Mouse (Mus musculus): ENCODE measurements around the gene Stim2. TPM values are rescaled to one million over a fixed set of nuclear protein-coding genes. Genes with fewer than 3 reads are reported as not detected.

Gene Stim2
- total and polyA plus RNA-seq, 3 experiments = 8.2 to 17.2 (median 16.5) TPM

GRCm38 (mm10) chr5:54034680-54035079, 36.4 kb downstream of the Stim2 start:
- peaks cover 6% of the 10 kb centered on the region for H3K4me1 ChIP-seq (ENCODE audit: control insufficient read depth, insufficient read depth, low read length)
- WGBS = 50% methylated on average over 1 of the region's 1 CpGs
- no peak for TF ChIP-seq CTCF (IDR thresholded peaks at IDR 0.05)
- intact Hi-C loops (cut with DNase I) = no loop called here
- no peak for DNase-seq
- H3K27me3 ChIP-seq (ENCODE audit: control insufficient read depth, insufficient read depth, low read length) = no peaks in the 10 kb centered on the region
- peaks cover 6% of the 10 kb centered on the region for H3K36me3 ChIP-seq (ENCODE audit: control insufficient read depth, insufficient read depth, low read length)
- peaks cover 3% of the 10 kb centered on the region; the same call in 1 of the 2 replicates for H3K79me2 ChIP-seq (replicated peaks; ENCODE audit: control insufficient read depth, insufficient read depth, low read length)
- H3K9ac ChIP-seq (ENCODE audit: low read depth, low read length) = no peak overlapping the region
- H3K27ac ChIP-seq = no peak overlapping the region
- H3K4me3 ChIP-seq = no peak overlapping the region

- intact Hi-C loops (cut with DNase I) = no loop called here
- WGBS = 57% methylated on average over 4 of the region's 4 CpGs
- TF ChIP-seq EP300 (IDR thresholded peaks at IDR 0.05; ENCODE audit: insufficient read depth, low read depth, low read length) (no peak), CTCF (IDR thresholded peaks at IDR 0.05) (no peak), POLR2A (IDR thresholded peaks at IDR 0.05; ENCODE audit: insufficient read depth, low read depth, low read length) (no peak)
Measured at GRCm38 (mm10) chr5:54038615-54039014, 40.3 kb downstream of the Stim2 start.

DNA sequence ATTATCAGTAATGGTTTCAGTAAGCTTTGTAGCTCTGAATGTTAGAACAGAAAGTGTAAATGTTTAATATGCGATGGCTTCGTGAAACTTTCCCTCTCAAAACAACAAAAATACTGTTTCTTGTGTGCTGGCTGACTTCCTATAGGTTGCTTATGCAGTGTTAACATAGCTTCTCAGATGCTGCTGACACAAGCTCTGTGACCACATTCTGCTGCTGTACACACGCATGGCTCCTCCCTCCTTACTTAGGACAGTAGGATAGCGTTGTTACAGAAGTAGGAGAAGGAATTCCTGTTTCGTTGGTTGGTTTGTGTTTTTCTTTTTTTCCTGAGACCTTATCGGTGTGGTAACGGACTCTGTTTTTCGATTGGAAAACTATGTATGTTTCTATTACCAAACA, 42.2 kb downstream of the Stim2 start:
- intact Hi-C loops (cut with DNase I) = no loop called here
- WGBS = 58% methylated on average over 8 of the region's 8 CpGs
- Histone ChIP-seq H3K27me3 (ENCODE audit: control insufficient read depth, insufficient read depth, low read length) (no peaks in the 10 kb centered on the region), H3K79me2 (replicated peaks; ENCODE audit: control insufficient read depth, insufficient read depth, low read length) (peaks cover 5% of the 10 kb centered on the region), H3K4me3 (no peak overlapping the region), H3K27ac (no peak overlapping the region), H3K9ac (ENCODE audit: low read depth, low read length) (no peak overlapping the region), H3K4me1 (ENCODE audit: control insufficient read depth, insufficient read depth, low read length) (peaks cover 10% of the 10 kb centered on the region), H3K36me3 (ENCODE audit: control insufficient read depth, insufficient read depth, low read length) (peaks cover 4% of the 10 kb centered on the region)
- TF ChIP-seq CTCF (IDR thresholded peaks at IDR 0.05) = no peak
- TF ChIP-seq POLR2A (IDR thresholded peaks at IDR 0.05; ENCODE audit: insufficient read depth, low read depth, low read length) = no peak
- TF ChIP-seq EP300 (IDR thresholded peaks at IDR 0.05; ENCODE audit: insufficient read depth, low read depth, low read length) = no peak
- DNase-seq = no peak

More at GRCm38 (mm10) chr5:54038615-54039014, 40.3 kb downstream of the Stim2 start:
- Histone ChIP-seq H3K4me3 (no peak overlapping the region), H3K4me1 (ENCODE audit: control insufficient read depth, insufficient read depth, low read length) (peaks cover 10% of the 10 kb centered on the region), H3K27me3 (ENCODE audit: control insufficient read depth, insufficient read depth, low read length) (no peaks in the 10 kb centered on the region), H3K36me3 (ENCODE audit: control insufficient read depth, insufficient read depth, low read length) (peaks cover 4% of the 10 kb centered on the region), H3K9ac (ENCODE audit: low read depth, low read length) (no peak overlapping the region), H3K27ac (no peak overlapping the region), H3K79me2 (replicated peaks; ENCODE audit: control insufficient read depth, insufficient read depth, low read length) (peaks cover 6% of the 10 kb centered on the region)
- no peak for DNase-seq

DNA sequence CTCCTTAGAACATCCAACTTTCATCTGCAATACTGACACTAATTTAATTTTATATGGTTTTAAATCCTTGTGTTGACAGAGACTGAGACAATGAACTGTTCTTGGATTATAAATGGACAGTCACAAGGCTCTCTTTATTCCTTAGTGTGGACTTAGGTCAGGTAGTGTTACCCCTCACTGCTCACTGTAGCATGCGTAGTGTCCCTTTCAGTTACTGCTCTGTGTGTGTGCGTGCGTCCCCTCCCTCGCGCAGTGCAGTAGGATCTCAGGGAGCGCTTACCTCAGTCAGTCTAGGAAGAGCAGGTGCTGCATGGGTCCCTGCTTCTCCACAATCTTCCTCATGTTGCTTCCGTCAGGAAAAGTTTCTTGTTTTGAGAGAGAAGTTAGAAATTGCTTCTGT, 43.7 kb downstream of the Stim2 start:
- no peak for TF ChIP-seq POLR2A (IDR thresholded peaks at IDR 0.05; ENCODE audit: insufficient read depth, low read depth, low read length)
- no peak for TF ChIP-seq CTCF (IDR thresholded peaks at IDR 0.05)
- no peak for TF ChIP-seq EP300 (IDR thresholded peaks at IDR 0.05; ENCODE audit: insufficient read depth, low read depth, low read length)
- Histone ChIP-seq H3K36me3 (ENCODE audit: control insufficient read depth, insufficient read depth, low read length) (peaks cover 7% of the 10 kb centered on the region), H3K27ac (no peak overlapping the region), H3K79me2 (replicated peaks; ENCODE audit: control insufficient read depth, insufficient read depth, low read length) (peaks cover 7% of the 10 kb centered on the region), H3K4me1 (ENCODE audit: control insufficient read depth, insufficient read depth, low read length) (peaks cover 16% of the 10 kb centered on the region), H3K27me3 (ENCODE audit: control insufficient read depth, insufficient read depth, low read length) (no peaks in the 10 kb centered on the region), H3K9ac (ENCODE audit: low read depth, low read length) (no peak overlapping the region), H3K4me3 (no peak overlapping the region)
- WGBS = 94% methylated on average over 7 of the region's 7 CpGs
- intact Hi-C loops (cut with DNase I) = no loop called here
- DNase-seq = no peak

- Histone ChIP-seq H3K4me1 (ENCODE audit: control insufficient read depth, insufficient read depth, low read length) (peaks cover 14% of the 10 kb centered on the region), H3K9ac (ENCODE audit: low read depth, low read length) (no peak overlapping the region), H3K79me2 (replicated peaks; ENCODE audit: control insufficient read depth, insufficient read depth, low read length) (peaks cover 10% of the 10 kb centered on the region), H3K4me3 (no peak overlapping the region), H3K27ac (no peak overlapping the region), H3K36me3 (ENCODE audit: control insufficient read depth, insufficient read depth, low read length) (peaks cover 9% of the 10 kb centered on the region), H3K27me3 (ENCODE audit: control insufficient read depth, insufficient read depth, low read length) (no peaks in the 10 kb centered on the region)
- DNase-seq = no peak
- 44% methylated on average over 3 of the region's 3 CpGs for WGBS
- TF ChIP-seq POLR2A (IDR thresholded peaks at IDR 0.05; ENCODE audit: insufficient read depth, low read depth, low read length) = no peak
- no peak for TF ChIP-seq EP300 (IDR thresholded peaks at IDR 0.05; ENCODE audit: insufficient read depth, low read depth, low read length)
- TF ChIP-seq CTCF (IDR thresholded peaks at IDR 0.05) = no peak
- intact Hi-C loops (cut with DNase I) = no loop called here
Measured at GRCm38 (mm10) chr5:54045523-54045922, 47.2 kb downstream of the Stim2 start.

- Histone ChIP-seq H3K9ac (ENCODE audit: low read depth, low read length) (no peak overlapping the region), H3K4me1 (ENCODE audit: control insufficient read depth, insufficient read depth, low read length) (peaks cover 16% of the 10 kb centered on the region), H3K79me2 (replicated peaks; ENCODE audit: control insufficient read depth, insufficient read depth, low read length) (peaks cover 11% of the 10 kb centered on the region), H3K36me3 (ENCODE audit: control insufficient read depth, insufficient read depth, low read length) (peaks cover 9% of the 10 kb centered on the region), H3K4me3 (no peak overlapping the region), H3K27ac (no peak overlapping the region), H3K27me3 (ENCODE audit: control insufficient read depth, insufficient read depth, low read length) (no peaks in the 10 kb centered on the region)
- TF ChIP-seq EP300 (IDR thresholded peaks at IDR 0.05; ENCODE audit: insufficient read depth, low read depth, low read length) (no peak), CTCF (IDR thresholded peaks at IDR 0.05) (no peak), POLR2A (IDR thresholded peaks at IDR 0.05; ENCODE audit: insufficient read depth, low read depth, low read length) (no peak)
- DNase-seq = no peak
- WGBS = 74% methylated on average over 1 of the region's 1 CpGs
- intact Hi-C loops (cut with DNase I) = no loop called here
Measured at GRCm38 (mm10) chr5:54046432-54046831, 48.1 kb downstream of the Stim2 start.

All from heart, adult 2 months (tissue).